Mouse (Mus musculus) midbrain, postnatal 0 days (tissue): ENCODE results near the gene Erbb4. TPM values are rescaled to one million over a fixed set of nuclear protein-coding genes. Genes with fewer than 3 reads are reported as not detected.

Experiments
- ATAC-seq: fragments of 200-750 bp; cut with Nextera tagmentation; 2 replicates; pipeline ENCODE4 v1.8.0; 2017; ENCODE audit warnings: moderate number of reproducible peaks, mild to moderate bottlenecking, moderate TSS enrichment, moderate library complexity; ENCODE audit not compliant: low FRiP score
- DNase-seq: peaks from one replicate; pipeline ENCODE4 v3.0.0-alpha.2; 2015; ENCODE audit warnings: low spot score
- H3K27ac ChIP-seq: fragments of 300-500 bp; sonication (generic); 2 replicates; pipeline ENCODE4 v1.5.1; 2014; ENCODE audit warnings: low read depth, mild to moderate bottlenecking, low read length, mixed read lengths
- H3K27me3 ChIP-seq: fragments of 300-500 bp; sonication (generic); 2 replicates; pipeline ENCODE4 v1.6.1; 2014; ENCODE audit warnings: low read length, control low read depth, mixed read lengths; ENCODE audit not compliant: insufficient read depth
- H3K36me3 ChIP-seq: fragments of 300-500 bp; sonication (generic); 2 replicates; pipeline ENCODE4 v1.6.1; 2014; ENCODE audit warnings: low read length, control low read depth, mixed read lengths; ENCODE audit not compliant: insufficient read depth
- H3K4me1 ChIP-seq: fragments of 300-500 bp; sonication (generic); 2 replicates; pipeline ENCODE4 v1.6.1; 2014; ENCODE audit warnings: mild to moderate bottlenecking, control low read depth, antibody characterized with exemption, low read length, mixed read lengths; ENCODE audit not compliant: insufficient read depth
- H3K4me2 ChIP-seq: fragments of 300-500 bp; sonication (generic); 2 replicates; pipeline ENCODE4 v1.6.1; 2014; ENCODE audit warnings: low read depth, mild to moderate bottlenecking, low read length, mixed read lengths; ENCODE audit not compliant: poor library complexity, severe bottlenecking
- H3K4me3 ChIP-seq: fragments of 300-500 bp; sonication (generic); 2 replicates; pipeline ENCODE4 v1.5.1; 2014; ENCODE audit warnings: low read depth, mild to moderate bottlenecking, low read length, moderate library complexity
- H3K9ac ChIP-seq: fragments of 300-500 bp; sonication (generic); replicated peaks from 2 replicates; pipeline ENCODE4 v1.6.1; 2014; ENCODE audit warnings: mild to moderate bottlenecking, low read length, moderate library complexity, mixed read lengths; ENCODE audit not compliant: poor library complexity, severe bottlenecking
- H3K9me3 ChIP-seq: fragments of 300-500 bp; sonication (generic); 2 replicates; pipeline ENCODE4 v1.6.1; 2016; ENCODE audit warnings: low read length, control low read depth
- CTCF ChIP-seq: IDR thresholded peaks from 2 replicates; pipeline ENCODE4 v1.5.1; 2016; ENCODE audit warnings: antibody characterized with exemption, mild to moderate bottlenecking
- WGBS: fragments of 180-500 bp; shearing (Covaris S2); extraction: QIAGEN DNeasy Blood & Tissue Kit; methylation state at CpG from one replicate; pipeline ENCODE4 v1.1.7; 2014; 5-methylcytosine and 5-hydroxymethylcytosine counted together
- polyA plus RNA-seq: library from polyadenylated mRNA; unstranded; fragments of >200 nt; fragmentation: Nextera tagmentation; extraction: Ambion mirVana; gene quantifications from 2 replicates; pipeline ENCODE4 v1.2.1, GENCODE M21; 2015
- total RNA-seq: library from RNA; depleted of rRNA; stranded (reverse); fragments of >200 nt; gene quantifications from 2 replicates; pipeline ENCODE4 v1.2.3, GENCODE M21; 2014

Gene Erbb4
- total and polyA plus RNA-seq, 2 experiments from 2014 or later = 7.8 to 33.5 TPM

DNA sequence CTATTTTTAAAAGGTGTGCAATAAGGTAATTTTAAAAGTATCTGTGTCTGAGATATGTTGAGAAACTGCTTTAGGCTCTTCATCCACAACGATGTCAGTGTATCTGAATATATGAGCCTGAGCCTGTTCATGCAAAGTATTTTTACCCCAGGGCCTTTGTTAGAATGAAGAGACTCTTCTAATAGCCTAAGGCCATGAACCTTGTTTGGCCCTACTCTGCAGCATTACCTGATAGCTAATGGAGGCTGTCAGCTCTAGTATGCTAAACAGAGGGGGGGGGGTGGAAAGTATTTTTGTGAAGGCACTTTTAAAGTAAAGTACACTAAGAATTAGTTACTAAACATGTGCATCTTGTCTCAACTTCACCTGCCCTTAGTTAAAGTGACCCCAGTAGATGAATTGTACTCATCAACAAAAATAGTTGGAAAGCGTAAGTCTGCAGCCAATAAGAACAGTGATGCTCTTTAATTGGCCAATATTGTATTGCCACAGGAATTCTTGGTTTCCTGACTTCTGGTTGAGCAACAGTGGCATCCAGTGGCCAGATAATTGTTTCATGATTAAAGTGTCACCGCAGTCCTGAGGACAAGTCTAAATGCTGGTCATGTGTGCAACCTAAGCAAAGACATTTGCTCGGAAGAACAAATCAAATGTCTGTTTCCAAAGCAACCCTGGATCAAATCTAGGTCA, 10.5 kb upstream of the Erbb4 start:
- H3K27ac ChIP-seq = no peak overlapping the region

GRCm38 (mm10) chr1:69108159-69108925, 483 bp upstream of the Erbb4 start:
- no peaks in the 10 kb centered on the region; the same call in 1 of the 2 replicates for H3K4me1 ChIP-seq
- no peak for TF ChIP-seq CTCF
- no peaks in the 10 kb centered on the region for H3K36me3 ChIP-seq
- WGBS = 3% methylated on average over 20 of the region's 20 CpGs
- peak overlapping the region; percentile 57 for H3K27ac ChIP-seq
- peak; percentile 85 for DNase-seq
- peak overlapping the region; percentile 74 for H3K9ac ChIP-seq
- no peaks in the 10 kb centered on the region for H3K9me3 ChIP-seq
- peak overlapping the region; percentile 84 for H3K4me3 ChIP-seq
- H3K4me2 ChIP-seq = peak overlapping the region; percentile 97
- ATAC-seq = peak; percentile 69
- no peaks in the 10 kb centered on the region for H3K27me3 ChIP-seq

More for the DNA sequence above, 10.5 kb upstream of the Erbb4 start:
- Histone ChIP-seq H3K4me2 (no peak overlapping the region), H3K27me3 (no peaks in the 10 kb centered on the region), H3K4me1 (no peaks in the 10 kb centered on the region), H3K9ac (no peak overlapping the region), H3K36me3 (no peaks in the 10 kb centered on the region), H3K4me3 (no peak overlapping the region), H3K9me3 (no peaks in the 10 kb centered on the region)
- DNase-seq (peak; percentile 62), ATAC-seq (peak; percentile 63; the same call in 1 of the 2 replicates)
- peak; percentile 78 for TF ChIP-seq CTCF
- 67% methylated on average over 4 of the region's 4 CpGs for WGBS

DNA sequence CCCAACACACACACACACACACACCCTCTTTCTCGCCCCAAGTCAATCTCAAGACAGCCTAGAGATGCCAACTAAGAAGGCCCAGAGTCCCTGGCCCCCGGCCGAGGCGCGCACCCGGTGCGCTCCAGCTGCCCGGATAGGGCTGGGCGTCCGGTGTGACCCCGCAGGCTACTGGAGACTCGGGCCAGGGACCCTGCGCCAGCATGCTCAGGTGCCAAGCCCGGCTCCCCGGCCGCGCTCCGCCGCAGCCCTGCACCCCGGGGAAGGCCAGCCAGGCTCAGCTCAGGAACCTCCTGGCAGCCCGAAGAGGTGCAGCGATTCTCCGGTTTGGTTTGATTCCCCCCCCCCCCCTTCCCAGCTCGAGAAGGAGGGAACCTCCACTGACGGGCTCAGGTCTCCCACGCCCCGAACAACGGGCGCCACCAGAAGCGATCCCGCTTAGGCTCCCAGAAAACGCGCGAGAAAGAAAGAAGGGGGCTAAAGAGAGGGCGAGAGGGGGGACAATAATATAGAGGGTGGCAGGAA, 860 bp downstream of the Erbb4 start:
- Histone ChIP-seq H3K27me3 (no peaks in the 10 kb centered on the region), H3K4me1 (no peaks in the 10 kb centered on the region; the same call in 1 of the 2 replicates), H3K27ac (peak overlapping the region; percentile 72), H3K36me3 (no peaks in the 10 kb centered on the region), H3K4me2 (peak overlapping the region; percentile 97), H3K9me3 (no peaks in the 10 kb centered on the region), H3K9ac (peak overlapping the region; percentile 74), H3K4me3 (peak overlapping the region; percentile 84)
- under 1% methylated on average over 34 of the region's 35 CpGs for WGBS
- no peak for TF ChIP-seq CTCF
- DNase-seq (peak; percentile 64), ATAC-seq (peak; percentile 70)

- Histone ChIP-seq H3K4me1 (no peaks in the 10 kb centered on the region; the same call in 1 of the 2 replicates), H3K27ac (peak overlapping the region; percentile 59), H3K9me3 (no peaks in the 10 kb centered on the region), H3K4me2 (peak overlapping the region; percentile 97), H3K36me3 (no peaks in the 10 kb centered on the region), H3K27me3 (no peaks in the 10 kb centered on the region), H3K4me3 (peak overlapping the region; percentile 84), H3K9ac (peak overlapping the region; percentile 52)
- no peak for TF ChIP-seq CTCF
- peak; percentile 57 for DNase-seq
- ATAC-seq = peak; percentile 24; the same call in 1 of the 2 replicates
- under 1% methylated on average over 24 of the region's 24 CpGs for WGBS
Observed at GRCm38 (mm10) chr1:69106322-69106761, 1.5 kb downstream of the Erbb4 start.

GRCm38 (mm10) chr1:69105493-69106321, 2.2 kb downstream of the Erbb4 start:
- Histone ChIP-seq H3K4me2 (peak overlapping the region; percentile 97), H3K27me3 (no peaks in the 10 kb centered on the region), H3K9ac (peak overlapping the region; percentile 52), H3K4me3 (peak overlapping the region; percentile 84), H3K9me3 (no peaks in the 10 kb centered on the region), H3K27ac (peak overlapping the region; percentile 59), H3K4me1 (no peaks in the 10 kb centered on the region; the same call in 1 of the 2 replicates), H3K36me3 (no peaks in the 10 kb centered on the region)
- DNase-seq = peak; percentile 68
- peak; percentile 26; the same call in 1 of the 2 replicates for TF ChIP-seq CTCF
- under 1% methylated on average over 29 of the region's 29 CpGs for WGBS
- peak; percentile 42 for ATAC-seq
